Mouse (Mus musculus) ES-E14 (cell line): ENCODE results near the gene Spag4. TPM values are rescaled to one million over a fixed set of nuclear protein-coding genes. Genes with fewer than 3 reads are reported as not detected.

Experiments used
- DNase-seq: peaks from one replicate; pipeline ENCODE4 v3.0.0-alpha.2; 2013; ENCODE audit warnings: low read depth, low spot score
- H3K27ac ChIP-seq: 2 replicates; pipeline ENCODE4 v1.5.1; 2012; ENCODE audit warnings: low read depth, mild to moderate bottlenecking, low read length, moderate library complexity, mixed read lengths; ENCODE audit not compliant: poor library complexity, insufficient read depth, severe bottlenecking
- H3K36me3 ChIP-seq: 2 replicates; pipeline ENCODE4 v1.6.1; 2012; ENCODE audit warnings: mild to moderate bottlenecking, low read length, moderate library complexity, mixed read lengths; ENCODE audit not compliant: control insufficient read depth, poor library complexity, insufficient read depth, severe bottlenecking
- H3K4me1 ChIP-seq, 2 experiments: fragments of 150-350 bp in 1 of 2; sonication (generic) in 1 of 2; 2 replicates each; pipeline ENCODE4 v1.6.1; 2012; ENCODE audit warnings: low read length in 2 of 2, mild to moderate bottlenecking in 1 of 2, mixed read lengths in 1 of 2; ENCODE audit not compliant: control insufficient read depth in 2 of 2, insufficient read depth in 2 of 2, poor library complexity in 1 of 2
- H3K4me3 ChIP-seq, 2 experiments: fragments of 150-350 bp in 1 of 2; sonication (generic) in 1 of 2; 2 replicates each; pipeline ENCODE4 v1.5.1; 2012; ENCODE audit warnings: low read length in 2 of 2, low read depth in 1 of 2, mild to moderate bottlenecking in 1 of 2, mixed read lengths in 1 of 2; ENCODE audit not compliant: insufficient read depth in 1 of 2, poor library complexity in 1 of 2, severe bottlenecking in 1 of 2
- H3K9ac ChIP-seq: 2 replicates; pipeline ENCODE4 v1.6.1; 2012; ENCODE audit warnings: low read depth, mild to moderate bottlenecking, low read length, mixed read lengths; ENCODE audit not compliant: poor library complexity, insufficient read depth, severe bottlenecking
- H3K9me3 ChIP-seq: fragments of 150-350 bp; sonication (generic); 2 replicates; pipeline ENCODE4 v1.6.1; 2012; ENCODE audit warnings: low read depth, mild to moderate bottlenecking, low read length; ENCODE audit not compliant: control insufficient read depth, insufficient read depth
- CHD2 ChIP-seq: IDR thresholded peaks from 2 replicates; pipeline ENCODE4 v1.6.1; 2014; ENCODE audit warnings: mild to moderate bottlenecking, low read depth, low read length, inconsistent platforms
- HCFC1 ChIP-seq: IDR thresholded peaks from 2 replicates; pipeline ENCODE4 v1.6.1; 2012; ENCODE audit warnings: low read length, inconsistent platforms, borderline replicate concordance; ENCODE audit not compliant: insufficient read depth
- MAFK ChIP-seq: IDR thresholded peaks from 2 replicates; pipeline ENCODE4 v1.6.1; 2014; ENCODE audit warnings: mild to moderate bottlenecking, low read depth, low read length, inconsistent platforms; ENCODE audit not compliant: insufficient read depth
- ZC3H11A ChIP-seq: IDR thresholded peaks from 2 replicates; pipeline ENCODE4 v1.6.1; 2012; ENCODE audit warnings: low read depth, mild to moderate bottlenecking, inconsistent platforms, low read length, borderline replicate concordance
- ZNF384 ChIP-seq: IDR thresholded peaks from 2 replicates; pipeline ENCODE4 v1.6.1; 2012; ENCODE audit warnings: low read depth, low read length, inconsistent platforms
- in situ Hi-C, 2 experiments: fragments of 600-800 bp; cut with MboI; formaldehyde crosslinking; loops; one replicate each; pipeline ENCODE4 v1.15.1; 2025; ENCODE audit warnings: low sequenced_read_pairs in 2 of 2, inconsistent platforms in 1 of 2; ENCODE audit not compliant: unreplicated experiment in 2 of 2
- total RNA-seq: library from RNA; depleted of rRNA; stranded (reverse); fragments of 300-350 nt; gene quantifications from 2 replicates; pipeline ENCODE4 v1.2.3, GENCODE M21; 2012; rRNA removed

Gene Spag4
- total RNA-seq = 1.9 and 2.6 TPM in 2 replicates

- peak; percentile 69 for DNase-seq
- in situ Hi-C loops = no loop called here
- peak within 1 kb of the TSS; percentile 83 to 100 for H3K4me3 ChIP-seq
- peaks cover 0 to 2% of the 10 kb centered on the region in 2 experiments; a peak in 1 of 4 replicates for H3K4me1 ChIP-seq
- H3K9ac ChIP-seq = peak within 1 kb of the TSS; percentile 76
- TF ChIP-seq MAFK (no peak), ZC3H11A (no peak), ZNF384 (no peak)
- H3K27ac ChIP-seq = 0 out of 2 replicates have a peak within 1 kb of the TSS, but pooled peaks have one; percentile 29
- H3K9me3 ChIP-seq = no peaks in the 10 kb centered on the region
- 0 out of 2 replicates have a peak, but pooled peaks cover 4% of the 10 kb centered on the region for H3K36me3 ChIP-seq
Observed at GRCm38 (mm10) chr2:156065099-156066041, at the start of gene Spag4. Spag4 (plus strand) TSS chr2:156065175.

- H3K27ac ChIP-seq = no peak overlapping the region
- H3K9ac ChIP-seq = no peak overlapping the region
- H3K9me3 ChIP-seq = no peaks in the 10 kb centered on the region
- H3K36me3 ChIP-seq = peaks cover 42% of the 10 kb centered on the region
- no peaks in the 10 kb centered on the region for H3K4me1 ChIP-seq
- in situ Hi-C loops = no loop called here
- H3K4me3 ChIP-seq = no peak overlapping the region
- no peak for DNase-seq
- TF ChIP-seq MAFK (no peak), HCFC1 (no peak), ZNF384 (no peak), ZC3H11A (no peak), CHD2 (no peak)
Observed at GRCm38 (mm10) chr2:156018106-156018505, 46.9 kb upstream of the Spag4 start.

- no peaks in the 10 kb centered on the region for H3K9me3 ChIP-seq
- no peak overlapping the region for H3K4me3 ChIP-seq
- DNase-seq = no peak
- H3K27ac ChIP-seq = no peak overlapping the region
- TF ChIP-seq HCFC1 (no peak), CHD2 (no peak), ZNF384 (no peak), MAFK (no peak), ZC3H11A (no peak)
- H3K9ac ChIP-seq = no peak overlapping the region
- peaks cover 19% of the 10 kb centered on the region for H3K36me3 ChIP-seq
- H3K4me1 ChIP-seq = no peaks in the 10 kb centered on the region; a peak in 1 of 4 replicates
- in situ Hi-C loops = no loop called here
Observed at GRCm38 (mm10) chr2:156021219-156021618, 43.8 kb upstream of the Spag4 start.

- H3K36me3 ChIP-seq = peaks cover 14% of the 10 kb centered on the region
- TF ChIP-seq CHD2 (no peak), HCFC1 (no peak), ZC3H11A (no peak), MAFK (no peak), ZNF384 (no peak)
- no peaks in the 10 kb centered on the region for H3K9me3 ChIP-seq
- H3K9ac ChIP-seq = no peak overlapping the region
- H3K27ac ChIP-seq = no peak overlapping the region
- in situ Hi-C loops = no loop called here
- DNase-seq = no peak
- H3K4me1 ChIP-seq = no peaks in the 10 kb centered on the region; a peak in 1 of 4 replicates
- H3K4me3 ChIP-seq = no peak overlapping the region
Observed at GRCm38 (mm10) chr2:156021765-156022164, 43.2 kb upstream of the Spag4 start.
